Mouse (Mus musculus) thymus, postnatal 36 days (tissue): ENCODE results near the gene Cd180.

Source experiments
- DNase-seq, 2 experiments: peaks; one replicate each; pipeline ENCODE4 v3.0.0; 2022; ENCODE audit warnings: mixed read lengths in 2 of 2

Cd180 gene

DNA sequence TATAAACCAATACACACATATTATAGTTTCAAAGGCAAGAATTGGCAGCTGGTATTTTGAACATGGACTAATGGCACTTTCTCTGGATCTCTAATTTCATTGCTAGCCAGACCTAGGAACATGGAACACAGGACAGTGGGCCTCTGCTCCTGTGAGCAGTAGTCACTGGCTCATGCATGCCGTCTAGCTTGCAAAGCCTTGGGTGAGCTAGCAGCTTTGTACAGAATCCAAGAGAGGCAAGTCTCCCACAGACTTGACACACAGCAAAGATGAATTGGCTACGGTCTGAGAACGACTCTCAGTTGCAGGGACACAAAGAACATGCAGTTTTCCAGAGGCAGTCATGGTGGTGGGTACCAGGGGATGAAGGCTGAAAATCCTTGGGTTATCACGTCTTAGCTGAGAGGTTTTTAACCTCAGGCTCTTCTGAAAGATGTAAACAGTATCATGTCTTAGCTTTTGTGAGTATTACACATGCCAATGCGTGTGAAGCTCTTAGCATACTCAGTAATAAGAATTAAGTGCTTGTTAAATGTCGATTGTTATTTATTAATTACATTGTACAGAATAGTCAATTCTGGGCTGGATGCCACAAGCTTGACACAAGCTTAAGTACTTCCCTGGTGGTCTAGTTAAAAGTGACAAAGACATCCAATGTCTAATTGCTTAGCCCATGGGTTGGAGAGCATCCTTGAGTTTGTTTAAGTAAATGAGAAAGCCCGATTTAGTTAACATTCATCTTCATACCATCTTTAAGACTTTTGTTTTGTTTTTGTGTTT is 90.4 kb downstream of the Cd180 start:
- no peak for DNase-seq

DNA sequence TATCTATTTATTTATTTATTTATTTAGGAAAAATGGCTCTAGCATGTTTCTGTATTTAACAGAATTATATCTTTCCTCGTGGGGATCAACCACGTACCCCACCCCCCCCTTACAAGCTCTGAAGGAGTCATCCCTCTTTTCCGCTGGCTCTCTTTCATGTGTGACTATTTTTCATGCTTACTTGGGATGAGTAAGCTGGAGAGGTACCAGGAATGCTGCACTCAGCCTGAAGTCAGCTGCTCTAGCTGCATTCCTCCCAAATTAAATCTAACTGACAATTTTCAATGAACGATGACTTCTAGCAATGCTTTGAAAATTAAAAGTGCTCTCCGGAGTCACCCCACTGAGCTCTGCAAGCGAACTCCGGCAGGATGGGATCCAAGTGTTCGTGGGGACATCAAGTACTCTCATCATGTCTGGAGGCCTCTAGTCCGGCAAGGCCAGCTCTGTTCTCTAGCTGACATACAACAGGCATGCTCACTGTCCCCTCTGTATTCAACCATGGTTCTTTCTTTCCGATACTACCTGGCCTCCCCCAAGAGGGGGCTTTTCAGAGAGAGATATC is 93.4 kb downstream of the Cd180 start:
- DNase-seq: no peak
